Mouse (Mus musculus): Measurements from ENCODE around the gene Atp2a2. TPM values are rescaled to one million over a fixed set of nuclear protein-coding genes. Genes with fewer than 3 reads are reported as not detected.

Gene Atp2a2
- 48.4 and 48.8 TPM in 2 replicates for polyA plus RNA-seq (2015; fragmentation: Nextera tagmentation; extraction: Ambion mirVana)

GRCm38 (mm10) chr5:122502077-122502941 is at the start of gene Atp2a2:
Gene Atp2a2, minus strand, starts transcription at chr5:122502225.

GRCm38 (mm10) chr5:122421271-122422068 is 80.6 kb downstream of the Atp2a2 start, which contains the start of gene Anapc7:
Gene Anapc7, plus strand, starts transcription at chr5:122421693.

Other genes starting within 250 kb of the Atp2a2 start
- 3.6 and 3.7 TPM in 2 replicates for gene Tctn1, start 237.8 kb downstream of the Atp2a2 start, polyA plus RNA-seq (2015; fragmentation: Nextera tagmentation; extraction: Ambion mirVana)
- 9.0 and 10.3 TPM in 2 replicates for gene Pptc7, start 217.9 kb downstream of the Atp2a2 start, polyA plus RNA-seq (2015; fragmentation: Nextera tagmentation; extraction: Ambion mirVana)
- gene Rad9b, start 148.0 kb downstream of the Atp2a2 start, polyA plus RNA-seq (2015; fragmentation: Nextera tagmentation; extraction: Ambion mirVana), result 6.6 and 8.2 TPM in 2 replicates
- 124 and 137 TPM in 2 replicates for gene Vps29, start 147.9 kb downstream of the Atp2a2 start, polyA plus RNA-seq (2015; fragmentation: Nextera tagmentation; extraction: Ambion mirVana)
- gene Gpn3, start 130.3 kb downstream of the Atp2a2 start, polyA plus RNA-seq (2015; fragmentation: Nextera tagmentation; extraction: Ambion mirVana), result 37.4 and 40.1 TPM in 2 replicates
- gene Fam216a, start 129.9 kb downstream of the Atp2a2 start, polyA plus RNA-seq (2015; fragmentation: Nextera tagmentation; extraction: Ambion mirVana), result 22.7 and 25.2 TPM in 2 replicates
- gene Arpc3, start 110.3 kb downstream of the Atp2a2 start, polyA plus RNA-seq (2015; fragmentation: Nextera tagmentation; extraction: Ambion mirVana), result 59.2 and 79.9 TPM in 2 replicates
- gene Anapc7, start 80.5 kb downstream of the Atp2a2 start, polyA plus RNA-seq (2015; fragmentation: Nextera tagmentation; extraction: Ambion mirVana), result 24.2 TPM in 2 replicates
- 15.2 and 18.1 TPM in 2 replicates for gene Ift81, start 112.3 kb upstream of the Atp2a2 start, polyA plus RNA-seq (2015; fragmentation: Nextera tagmentation; extraction: Ambion mirVana)
- 2.8 and 3.5 TPM in 2 replicates for gene P2rx7, start 141.7 kb upstream of the Atp2a2 start, polyA plus RNA-seq (2015; fragmentation: Nextera tagmentation; extraction: Ambion mirVana)
- gene P2rx4, start 205.3 kb upstream of the Atp2a2 start, polyA plus RNA-seq (2015; fragmentation: Nextera tagmentation; extraction: Ambion mirVana), result 14.2 and 18.6 TPM in 2 replicates

Measured in skeletal muscle tissue, postnatal 0 days (tissue).